Mouse (Mus musculus): ENCODE results near the gene Pcyox1.

DNA sequence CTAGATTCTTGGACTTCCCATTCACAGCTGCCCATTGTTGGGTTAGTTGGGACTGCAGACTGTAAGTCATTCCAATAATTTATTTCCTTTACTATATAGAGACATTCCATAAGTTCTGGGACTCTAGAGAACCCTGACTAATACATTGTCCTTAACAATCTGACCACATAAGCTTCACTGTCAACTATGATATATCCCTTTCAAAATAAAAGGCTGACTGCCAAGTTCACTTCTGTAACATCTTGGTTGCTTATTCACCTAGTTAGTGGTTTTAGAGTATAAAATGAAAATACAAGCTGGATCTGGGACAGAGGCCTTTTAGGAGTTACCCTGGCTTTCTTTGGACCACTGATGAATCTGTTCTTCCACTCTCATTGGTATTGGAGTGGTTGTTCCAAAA is 14.4 kb downstream of the Pcyox1 start:
- no peak for TF ChIP-seq CTCF (IDR thresholded peaks at IDR 0.05; ENCODE audit: low read depth)
- no peak for TF ChIP-seq EP300 (IDR thresholded peaks at IDR 0.05; ENCODE audit: low read depth)

All from liver, postnatal 0 days (tissue).